Mouse (Mus musculus) ZHBTc4 (cell line): ENCODE data around the gene Slc16a14.
"Not testable (repeated sequence)": the region's sequence is repeated elsewhere in the genome, so short reads cannot be mapped to it uniquely, and the experiment has no call there.

ENCODE experiments used
- DNase-seq: peaks from one replicate; pipeline ENCODE4 v3.0.0-alpha.2; 2011; ENCODE audit warnings: low read depth, low spot score

Slc16a14 gene

DNA sequence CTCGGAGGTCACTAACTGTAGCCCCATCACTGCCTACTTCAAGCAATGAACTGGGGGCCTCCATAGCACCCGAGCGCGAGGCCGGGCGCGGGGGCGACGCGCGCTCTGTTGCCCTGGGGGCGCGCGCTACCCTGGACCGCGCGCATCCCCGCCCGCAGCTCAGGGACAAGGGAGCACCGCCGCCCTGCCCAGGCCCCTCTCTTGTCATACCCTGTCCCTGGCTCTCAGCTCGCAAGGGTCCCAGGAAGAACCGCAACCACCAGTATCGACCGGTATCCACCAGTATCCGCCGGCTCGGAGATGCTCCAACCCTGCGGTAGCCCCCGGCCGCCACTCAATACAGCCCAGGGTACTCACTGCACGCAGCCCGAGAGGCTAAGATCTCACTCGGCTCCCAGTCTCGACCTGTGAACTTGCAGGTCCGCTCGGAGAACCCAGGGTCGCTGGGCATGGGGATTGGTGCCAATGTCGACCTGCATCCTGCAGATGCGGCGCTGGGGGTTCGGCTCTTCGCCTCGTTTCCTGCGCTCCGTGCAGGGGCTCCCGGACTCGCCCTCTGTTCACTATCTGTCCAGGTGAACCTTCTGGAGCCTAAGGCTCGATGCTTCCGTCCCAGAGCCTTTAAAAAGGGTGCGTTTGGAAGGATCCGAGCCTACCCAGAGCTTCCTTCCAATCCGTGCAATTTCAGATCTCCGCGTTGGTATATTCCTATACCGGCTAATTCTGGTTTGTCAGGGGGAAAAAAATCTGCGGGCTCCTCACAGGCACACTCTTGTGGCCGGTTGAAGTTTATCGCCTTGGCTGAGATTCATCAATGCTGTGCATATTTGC lies at the start of gene Slc16a14:
Gene Slc16a14, minus strand, starts transcription at position 632 of the 831 bp plus-strand sequence.
- DNase-seq: peak; percentile 80

GRCm38 (mm10) chr1:84961779-84962178 lies 26.8 kb upstream of the Slc16a14 start:
- DNase-seq: peak; percentile 52

DNA sequence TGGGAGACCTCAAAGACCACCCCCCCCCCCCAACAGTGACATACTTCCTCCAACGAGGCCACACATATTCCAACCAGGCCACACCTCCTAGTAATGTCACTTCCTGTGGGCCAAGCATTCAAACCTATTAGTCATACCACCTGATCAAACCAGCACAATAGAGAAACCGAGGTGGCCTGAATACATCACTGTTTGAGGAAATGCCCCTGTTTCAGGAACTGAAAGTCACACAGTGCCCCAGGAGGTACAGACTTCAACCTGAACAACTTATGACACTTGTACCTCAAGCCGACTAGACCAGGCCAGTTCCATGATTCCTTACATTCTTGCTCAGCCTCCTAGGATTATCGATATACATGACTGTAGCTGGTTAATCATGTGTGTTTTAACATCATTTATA lies 22.8 kb upstream of the Slc16a14 start:
- DNase-seq: not testable (repeated sequence)

DNA sequence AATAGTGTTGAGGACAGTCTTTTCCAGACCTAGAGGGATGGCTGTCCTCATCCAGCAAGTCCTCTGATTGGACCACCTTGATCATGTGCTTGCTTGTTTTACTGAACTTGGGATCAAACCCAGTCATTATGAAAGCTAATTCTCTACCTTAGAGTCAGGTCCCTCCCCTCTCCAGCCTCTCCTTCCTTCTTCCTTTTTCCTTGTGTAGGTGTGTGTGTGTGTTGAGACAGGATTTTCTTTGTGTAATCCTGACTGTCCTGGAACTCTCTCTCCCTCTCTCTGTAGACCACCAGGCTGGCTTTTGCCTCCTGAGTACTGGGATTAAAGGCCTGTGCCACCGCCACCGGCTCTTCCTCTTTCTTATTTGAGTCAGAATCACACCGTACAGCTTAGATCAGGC lies 21.8 kb upstream of the Slc16a14 start:
- not testable (repeated sequence) for DNase-seq

- DNase-seq: no peak
These were observed 17.7 kb upstream of the Slc16a14 start for GRCm38 (mm10) chr1:84952456-84953181.

DNA sequence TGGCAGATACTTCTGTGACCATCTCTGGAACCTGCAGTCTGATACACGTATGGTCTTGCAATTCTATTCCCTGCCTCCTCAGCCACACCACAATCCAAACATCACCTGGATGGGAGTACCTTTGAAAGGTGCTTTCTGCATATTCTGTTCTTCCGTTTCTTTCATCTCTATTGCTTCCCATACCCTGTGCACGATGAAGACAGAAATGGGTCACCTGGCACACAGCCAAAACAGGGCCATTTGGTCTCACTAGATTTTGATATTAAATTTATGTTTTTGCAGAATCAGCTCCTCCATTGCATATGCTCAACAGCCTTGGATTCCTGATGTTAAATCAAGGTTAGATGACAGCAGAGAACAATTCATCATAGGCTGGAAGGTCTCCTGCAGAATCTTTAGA lies 16.6 kb upstream of the Slc16a14 start:
- no peak for DNase-seq

GRCm38 (mm10) chr1:84947390-84947789 lies 12.5 kb upstream of the Slc16a14 start:
- no peak for DNase-seq

- no peak for DNase-seq
These were observed 11.0 kb upstream of the Slc16a14 start for GRCm38 (mm10) chr1:84945950-84946349.

DNA sequence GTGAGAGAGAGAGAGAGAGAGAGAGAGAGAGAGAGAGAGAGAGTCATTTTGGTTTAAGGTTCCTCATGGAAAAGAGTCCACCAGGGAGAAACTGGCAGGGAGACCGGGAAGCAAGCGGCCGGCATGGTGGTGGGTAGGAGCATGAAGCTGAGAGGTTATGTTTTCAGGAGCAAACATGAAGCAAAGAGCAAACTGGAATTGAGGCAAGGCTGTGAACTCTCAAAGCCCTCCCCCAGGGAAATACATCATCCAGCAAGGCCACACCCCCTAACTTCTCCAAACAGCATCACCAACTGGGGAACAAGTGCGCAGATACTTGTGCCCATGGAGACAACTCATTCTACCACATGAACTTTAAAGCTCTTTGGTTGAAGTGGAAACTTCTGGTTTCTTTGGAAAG lies 8.6 kb upstream of the Slc16a14 start:
- no peak for DNase-seq

- no peak for DNase-seq
These were observed 7.7 kb upstream of the Slc16a14 start for GRCm38 (mm10) chr1:84942666-84943065.

GRCm38 (mm10) chr1:84940322-84940721 lies 5.4 kb upstream of the Slc16a14 start:
- DNase-seq: no peak

GRCm38 (mm10) chr1:84939466-84939865 lies 4.5 kb upstream of the Slc16a14 start:
- DNase-seq: no peak

DNA sequence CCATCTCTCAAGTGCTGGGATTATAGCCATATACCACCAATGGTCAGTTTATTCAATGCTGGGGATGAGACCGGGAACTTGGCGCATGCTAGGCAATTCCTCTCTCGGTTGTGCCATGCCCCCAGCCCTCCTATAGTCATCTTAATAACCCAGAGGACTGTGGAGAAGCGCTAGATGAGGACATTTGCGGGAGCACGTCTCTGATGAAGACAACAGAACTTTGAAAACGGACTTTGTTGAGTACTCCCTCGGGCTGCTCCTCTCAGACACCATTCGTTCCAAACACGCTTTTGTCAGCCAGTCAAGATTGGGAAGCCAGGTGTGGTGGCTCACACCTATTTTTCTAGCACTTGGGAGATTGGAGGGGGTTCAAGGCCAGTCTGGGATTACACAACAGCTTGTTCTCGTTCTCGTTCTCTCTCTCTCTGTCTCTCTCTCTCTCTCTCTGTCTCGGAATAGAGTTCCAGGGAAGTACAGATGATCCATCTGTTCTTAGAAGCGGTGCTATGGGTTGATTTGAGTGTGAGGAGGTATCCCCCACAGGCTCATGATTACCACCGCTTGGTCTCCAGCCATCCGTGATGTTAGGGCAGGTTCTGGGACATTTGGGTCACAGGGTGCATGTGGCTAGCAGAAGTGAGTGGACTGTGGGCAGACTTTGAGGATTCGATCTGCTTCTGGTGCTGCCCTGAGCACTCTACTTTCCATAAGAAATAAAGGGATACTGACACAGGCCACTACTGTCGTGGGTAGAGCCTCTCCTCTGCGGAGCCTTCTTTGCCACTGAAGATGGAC lies 2.0 kb upstream of the Slc16a14 start:
- DNase-seq: no peak

DNA sequence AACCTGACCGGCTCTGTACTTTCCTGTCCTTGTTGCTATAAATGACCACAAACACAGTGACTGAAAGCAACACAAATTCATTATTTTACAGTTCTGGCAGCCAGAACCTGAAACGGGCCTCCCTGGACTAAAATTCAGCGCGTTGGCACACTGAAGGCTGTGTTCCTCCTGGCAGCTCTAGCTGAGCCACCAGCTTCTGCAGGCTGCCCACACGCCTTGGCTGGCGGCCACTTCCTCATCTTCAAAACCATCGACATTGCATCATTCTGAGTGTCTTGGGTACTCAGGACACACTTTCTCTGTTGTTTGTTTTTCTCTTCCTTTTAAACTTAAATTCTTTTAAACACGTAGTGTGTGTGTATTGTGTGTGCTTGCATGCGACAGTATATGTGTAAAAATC lies 734 bp upstream of the Slc16a14 start:
- no peak for DNase-seq

- peak; percentile 41 for DNase-seq
These were observed 807 bp downstream of the Slc16a14 start for GRCm38 (mm10) chr1:84934151-84934502.

GRCm38 (mm10) chr1:84933472-84934150 lies 1.3 kb downstream of the Slc16a14 start:
- peak; percentile 86 for DNase-seq

GRCm38 (mm10) chr1:84925599-84925998 lies 9.3 kb downstream of the Slc16a14 start:
- peak; percentile 69 for DNase-seq

- DNase-seq: peak; percentile 48
These were observed 10.8 kb downstream of the Slc16a14 start for GRCm38 (mm10) chr1:84924134-84924533.

- no peak for DNase-seq
These were observed 11.5 kb downstream of the Slc16a14 start for GRCm38 (mm10) chr1:84923432-84923831.

DNA sequence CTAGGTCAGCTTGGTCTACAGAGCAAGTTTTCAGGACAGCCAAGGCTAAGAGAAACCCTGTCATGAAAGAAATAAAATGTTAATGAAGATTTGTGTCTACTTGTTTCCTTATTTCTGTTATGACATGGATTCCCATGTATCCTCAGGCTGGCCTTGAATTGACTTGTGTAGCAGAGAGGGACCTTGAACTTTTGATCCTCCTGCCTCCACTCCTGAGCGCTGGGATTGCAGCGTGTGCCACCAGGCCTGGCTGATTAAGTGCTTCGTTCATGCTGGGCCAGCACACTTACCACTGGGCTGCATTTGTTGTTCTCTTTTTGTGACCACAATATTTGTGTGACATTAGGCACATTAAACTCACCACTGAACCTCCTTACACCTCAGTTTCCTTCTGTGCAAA lies 16.1 kb downstream of the Slc16a14 start:
- no peak for DNase-seq

DNA sequence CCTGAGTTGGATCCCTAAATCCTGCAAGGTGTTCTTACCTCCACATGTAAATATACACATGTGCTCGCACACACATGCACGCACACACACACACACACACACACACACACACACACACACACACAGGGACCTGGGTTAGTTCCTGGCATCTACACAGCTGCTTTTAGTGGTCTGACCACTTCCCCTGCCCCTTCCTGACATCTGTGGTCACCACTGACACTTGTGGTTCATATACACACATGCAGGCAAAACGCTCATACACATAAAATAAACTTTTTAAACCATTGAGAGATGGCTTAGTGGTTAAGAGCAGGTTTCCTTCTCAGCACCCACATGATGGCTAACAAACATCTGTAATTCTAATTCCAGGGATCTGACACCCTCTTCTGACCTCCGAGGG lies 19.9 kb downstream of the Slc16a14 start:
- DNase-seq: no peak

- DNase-seq: peak; percentile 79
These were observed 22.4 kb downstream of the Slc16a14 start for GRCm38 (mm10) chr1:84912571-84912970.
